Mouse (Mus musculus) hindlimb bud, embryonic 11.5 days (tissue): ENCODE results near the gene Tnnt2.

ENCODE experiments used
- DNase-seq: peaks from one replicate; pipeline ENCODE4 v3.0.0-alpha.2; 2012; ENCODE audit warnings: low read depth, low spot score; ENCODE audit errors: extremely low spot score

Tnnt2 gene

DNA sequence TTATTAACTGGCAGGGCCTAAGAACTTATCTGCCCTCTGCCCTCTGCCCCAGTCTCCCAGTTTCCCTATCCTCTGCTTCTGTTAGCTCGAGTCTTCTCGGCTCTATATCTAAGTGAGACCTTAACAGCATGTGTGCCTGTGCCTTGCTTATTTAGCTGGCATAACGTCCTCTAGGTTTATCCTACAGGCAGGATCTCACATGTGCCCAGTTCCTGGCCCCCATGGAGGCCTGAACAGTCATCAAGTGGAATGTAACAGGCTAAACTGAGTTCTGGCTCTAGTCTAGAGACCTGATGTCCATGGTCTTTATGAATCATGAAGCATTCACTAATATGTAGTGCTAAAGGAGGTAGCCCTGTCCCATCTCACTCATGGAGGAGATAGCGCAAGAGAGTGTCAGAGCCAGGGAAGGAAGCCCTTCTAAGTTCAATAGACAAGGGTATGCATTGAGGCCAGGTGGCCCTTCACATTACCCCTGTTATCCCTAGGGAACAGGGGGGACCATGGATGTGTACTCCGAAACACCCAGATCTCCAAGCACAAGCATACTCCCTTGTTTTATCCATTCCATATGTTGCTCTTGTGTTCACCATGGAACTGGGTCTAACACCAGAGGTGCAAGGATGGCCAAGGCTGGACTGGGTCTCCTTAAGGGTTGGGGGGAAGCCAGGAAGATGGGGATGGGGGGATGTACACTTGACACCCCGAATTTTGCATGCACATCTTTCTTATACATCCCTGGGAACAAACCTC, 18.6 kb downstream of the Tnnt2 start:
- no peak for DNase-seq

GRCm38 (mm10) chr1:135855344-135855687, 19.2 kb downstream of the Tnnt2 start:
- no peak for DNase-seq

DNA sequence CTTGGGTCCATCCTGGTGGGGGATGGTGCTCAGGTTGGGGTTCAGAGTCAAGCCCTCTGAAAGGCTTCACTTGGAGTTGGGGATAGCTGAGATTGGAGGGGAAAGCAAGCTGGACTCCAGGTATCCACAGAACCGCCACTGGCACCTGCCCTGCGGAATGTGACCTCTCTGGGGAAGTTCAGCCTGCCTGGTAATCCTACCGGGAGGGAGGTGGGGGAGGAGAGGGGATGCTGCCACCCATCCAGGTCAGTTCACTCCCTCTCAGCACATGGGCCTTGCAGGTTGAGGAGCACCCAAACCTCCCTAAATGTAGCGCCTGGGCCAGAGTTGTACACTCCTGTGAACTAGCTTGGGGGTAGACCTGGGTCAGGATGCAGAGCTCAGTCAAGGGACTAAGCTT, 19.9 kb downstream of the Tnnt2 start:
- DNase-seq: no peak

DNA sequence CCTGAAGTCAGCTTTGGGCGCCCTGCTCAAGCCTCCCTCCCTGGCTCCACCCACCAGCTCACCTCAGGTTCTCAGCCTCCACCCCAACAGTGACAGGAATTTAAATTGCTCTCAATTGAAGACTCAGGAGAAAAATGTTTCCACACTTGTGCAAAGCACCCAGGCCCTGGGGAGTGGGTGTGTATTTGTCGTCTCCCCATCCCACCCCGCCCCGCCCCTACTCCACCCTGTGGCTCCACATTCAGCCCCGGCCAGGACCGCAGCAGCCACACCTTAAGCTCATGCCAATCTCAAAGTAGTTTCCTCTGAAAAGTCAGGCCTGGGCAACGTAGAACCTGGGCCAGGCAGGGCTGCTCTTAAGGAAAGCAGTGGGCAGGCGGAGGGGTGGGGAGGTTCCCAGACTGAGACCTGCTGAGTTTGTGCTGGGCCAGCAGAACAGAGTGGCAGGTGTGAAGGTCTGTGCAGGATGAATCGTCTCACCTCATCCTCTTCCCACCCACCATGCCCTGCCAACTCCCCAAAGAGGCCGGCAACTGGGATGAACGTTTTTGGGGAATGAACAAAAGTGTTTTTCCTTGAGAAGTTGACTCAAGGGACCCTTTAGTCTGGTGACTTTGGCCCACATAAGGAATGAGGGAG, 21.1 kb downstream of the Tnnt2 start:
- no peak for DNase-seq

DNA sequence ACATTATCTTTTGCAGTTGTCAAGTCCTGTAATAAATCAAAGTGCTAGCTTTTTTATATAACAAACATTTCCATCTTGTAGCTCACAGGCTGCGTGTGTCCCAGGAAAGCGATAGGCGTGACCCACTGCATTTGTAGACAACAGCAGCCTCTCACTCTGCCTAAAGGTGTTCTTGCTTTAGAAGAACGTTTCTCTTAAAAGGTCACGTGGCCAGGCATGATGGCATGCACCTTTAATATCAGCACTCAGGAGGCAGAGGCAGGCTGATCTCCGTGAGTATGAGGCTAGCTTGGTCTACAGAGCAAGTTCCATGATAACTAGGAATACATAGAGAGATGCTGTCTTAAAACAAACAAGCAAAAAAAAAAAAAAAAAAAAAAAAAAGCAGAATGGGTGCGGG, 22.4 kb downstream of the Tnnt2 start:
- no peak for DNase-seq

DNA sequence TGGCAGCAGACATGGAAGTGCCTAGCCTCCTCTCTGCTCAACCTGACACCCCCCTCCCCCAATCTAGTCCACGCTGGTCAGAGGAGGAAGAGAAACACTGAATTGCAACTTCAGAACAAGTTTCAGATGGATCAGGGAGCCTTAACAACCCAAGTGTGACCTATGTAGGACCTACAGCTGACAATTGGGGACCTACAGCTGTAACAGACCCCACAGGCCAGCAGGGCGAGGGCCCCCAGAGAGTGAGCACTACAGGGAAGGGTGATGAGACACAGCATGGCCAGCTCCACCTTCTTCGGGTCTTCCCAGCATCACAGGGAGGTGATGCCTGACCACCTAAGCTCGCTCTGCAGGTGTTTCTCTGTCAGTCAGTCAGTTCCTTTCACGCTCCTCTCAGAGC, 24.9 kb downstream of the Tnnt2 start:
- DNase-seq: no peak

GRCm38 (mm10) chr1:135861980-135862552, 25.9 kb downstream of the Tnnt2 start:
- DNase-seq: no peak

- DNase-seq: no peak
Measured at GRCm38 (mm10) chr1:135862561-135862960, 26.4 kb downstream of the Tnnt2 start.

- no peak for DNase-seq
Measured at GRCm38 (mm10) chr1:135863786-135864335, 27.7 kb downstream of the Tnnt2 start.

- DNase-seq: no peak
Measured at GRCm38 (mm10) chr1:135864830-135865229, 28.7 kb downstream of the Tnnt2 start.

- DNase-seq: peak; percentile 41
Measured at GRCm38 (mm10) chr1:135865518-135866194, 29.5 kb downstream of the Tnnt2 start.

GRCm38 (mm10) chr1:135868570-135868969, 32.4 kb downstream of the Tnnt2 start:
- no peak for DNase-seq

DNA sequence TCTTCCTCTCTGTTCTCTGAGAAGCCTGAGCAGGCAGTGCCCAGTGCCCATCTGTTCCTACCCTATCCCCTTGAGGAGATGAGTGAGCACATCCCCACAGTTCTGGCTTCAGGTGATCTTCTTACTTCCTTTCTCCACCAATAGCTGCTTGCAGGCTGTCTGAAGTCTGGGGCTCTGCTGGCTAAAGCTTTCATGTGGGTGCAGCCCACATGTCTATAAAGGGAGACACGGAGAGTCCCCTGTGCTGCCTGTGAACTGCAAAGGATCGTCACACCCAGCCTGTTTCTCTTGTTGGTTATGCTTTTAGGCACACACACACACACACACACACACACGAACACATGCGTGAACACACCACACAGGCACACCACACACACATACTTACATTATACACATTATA, 36.8 kb downstream of the Tnnt2 start:
- DNase-seq: no peak

DNA sequence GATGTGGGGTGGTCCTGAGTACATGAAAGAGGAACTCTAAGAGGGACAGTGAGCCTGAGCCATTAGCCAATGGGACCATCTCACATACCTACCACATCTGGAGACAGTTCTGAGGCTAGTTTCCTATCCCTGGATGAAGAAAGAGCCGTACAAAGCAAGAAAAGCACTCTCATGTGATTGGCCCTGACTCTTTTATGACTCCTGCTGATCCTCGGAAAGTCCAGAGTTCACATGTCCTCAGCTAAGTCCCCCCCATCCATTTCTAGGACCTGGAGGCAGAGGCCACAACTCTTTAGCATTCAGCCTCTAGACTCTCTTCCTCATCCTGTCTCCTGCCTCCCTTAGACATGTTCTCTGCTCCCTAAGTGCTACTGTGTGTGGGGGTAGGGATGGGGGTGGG, 41.1 kb downstream of the Tnnt2 start:
- DNase-seq: no peak

DNA sequence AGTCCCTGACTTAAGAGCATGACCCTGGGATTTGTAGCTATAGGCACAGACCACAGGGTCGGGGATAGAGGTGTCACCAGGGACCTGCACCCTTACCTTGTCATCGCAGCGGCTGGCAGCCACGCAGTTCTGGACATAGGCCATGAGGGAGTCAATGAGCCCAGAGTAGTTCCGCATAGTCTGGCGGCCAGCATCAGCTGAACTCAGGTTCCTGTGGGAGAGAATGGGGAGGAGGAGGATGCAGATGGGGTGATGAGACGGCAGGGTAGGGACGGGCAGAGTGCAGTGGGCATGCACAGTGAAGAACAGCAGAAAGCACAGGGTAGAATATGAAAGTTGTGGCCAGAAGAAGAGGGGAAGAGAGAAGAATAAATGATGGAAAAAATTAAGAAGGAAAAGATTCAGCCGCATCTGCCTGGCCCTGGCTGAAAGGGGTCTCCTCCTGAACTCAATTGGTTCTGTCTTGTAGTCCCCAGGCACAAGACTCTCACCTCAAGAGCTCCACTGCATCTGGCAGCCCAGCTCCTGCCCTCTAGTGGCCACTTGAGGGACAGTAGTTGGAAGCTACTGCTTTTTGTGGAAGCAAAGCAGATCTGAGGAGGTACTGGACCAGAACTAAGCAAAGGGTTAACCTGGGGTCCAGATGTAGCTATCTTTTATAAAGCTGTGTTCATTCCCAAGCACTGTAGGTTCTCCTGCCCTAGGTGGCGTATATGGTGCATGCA, 46.4 kb downstream of the Tnnt2 start:
- DNase-seq: no peak

GRCm38 (mm10) chr1:135889461-135890185, 53.5 kb downstream of the Tnnt2 start:
- no peak for DNase-seq

DNA sequence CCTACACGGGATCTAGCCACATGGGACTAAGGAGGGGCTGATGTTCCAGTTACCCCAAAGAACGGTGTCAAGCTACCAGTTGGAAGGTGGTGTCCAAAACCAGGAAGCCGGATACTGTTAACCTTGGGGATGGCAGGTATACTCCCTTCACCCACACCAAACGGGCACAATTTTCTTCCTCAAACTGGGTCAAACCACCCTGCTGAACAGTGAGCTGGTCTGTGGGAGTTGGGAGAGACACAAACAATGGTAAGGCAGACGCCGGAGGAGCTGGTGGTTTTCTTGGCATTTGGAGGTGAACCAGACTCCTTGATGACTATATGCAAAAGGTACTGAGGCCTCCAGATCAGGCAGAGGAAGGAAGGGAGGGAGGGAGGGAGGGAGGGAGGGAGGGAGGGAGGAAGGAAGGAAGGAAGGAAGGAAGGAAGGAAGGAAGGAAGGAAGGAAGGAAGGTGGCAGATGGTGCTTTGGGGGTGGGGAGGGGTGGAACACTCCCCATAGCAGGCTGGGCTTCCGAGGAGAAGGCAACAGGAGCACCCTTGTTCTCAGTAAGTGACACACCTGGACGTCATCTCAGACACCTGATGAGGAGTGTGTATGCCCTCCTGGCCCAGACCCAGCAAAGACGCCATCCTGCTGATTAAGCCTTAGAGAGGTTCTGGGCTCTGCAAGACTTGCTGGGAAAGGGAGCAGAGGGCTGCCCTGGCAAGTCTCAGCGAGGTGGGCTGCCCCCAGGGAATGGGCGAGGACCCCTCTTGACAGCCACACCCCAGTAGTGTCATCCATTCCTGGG, 55.5 kb downstream of the Tnnt2 start:
- DNase-seq: no peak

- DNase-seq: no peak
Measured at GRCm38 (mm10) chr1:135892233-135892632, 56.1 kb downstream of the Tnnt2 start.

GRCm38 (mm10) chr1:135892764-135893163, 56.6 kb downstream of the Tnnt2 start:
- no peak for DNase-seq

- DNase-seq: no peak
Measured at GRCm38 (mm10) chr1:135893377-135893776, 57.2 kb downstream of the Tnnt2 start.
